Mouse (Mus musculus) neural tube, embryonic 11.5 days (tissue): ENCODE measurements at regions not wholly inside any gene's neighbourhood (a gene's known extent, or its start where the extent isn't known, plus 50 kb on each side); places are given as distances from the start of the nearest gene placed in this dataset.

Experiments used
- ATAC-seq: fragments of 200-750 bp; cut with Nextera tagmentation; 2 replicates; pipeline ENCODE4 v1.8.0; 2017; ENCODE audit warnings: moderate number of reproducible peaks, mild to moderate bottlenecking, moderate TSS enrichment, moderate library complexity; ENCODE audit not compliant: insufficient read depth, low FRiP score, low TSS enrichment
- DNase-seq: peaks from one replicate; pipeline ENCODE4 v3.0.0-alpha.2; 2015; ENCODE audit warnings: low spot score
- H3K27ac ChIP-seq: fragments of 300-500 bp; sonication (generic); 2 replicates; pipeline ENCODE4 v1.5.1; 2014; ENCODE audit warnings: low read depth, mild to moderate bottlenecking, low read length
- H3K27me3 ChIP-seq: fragments of 300-500 bp; sonication (generic); 2 replicates; pipeline ENCODE4 v1.6.1; 2014; ENCODE audit warnings: mild to moderate bottlenecking, low read length, mixed read lengths; ENCODE audit not compliant: control insufficient read depth, insufficient read depth
- H3K36me3 ChIP-seq: fragments of 300-500 bp; sonication (generic); 2 replicates; pipeline ENCODE4 v1.6.1; 2014; ENCODE audit warnings: mild to moderate bottlenecking, low read length, moderate library complexity, mixed read lengths; ENCODE audit not compliant: control insufficient read depth, insufficient read depth
- H3K4me1 ChIP-seq: fragments of 300-500 bp; sonication (generic); 2 replicates; pipeline ENCODE4 v1.6.1; 2014; ENCODE audit warnings: low read length, mixed read lengths; ENCODE audit not compliant: control insufficient read depth, insufficient read depth
- H3K4me2 ChIP-seq: fragments of 300-500 bp; sonication (generic); 2 replicates; pipeline ENCODE4 v1.6.1; 2014; ENCODE audit warnings: low read depth, mild to moderate bottlenecking, moderate library complexity
- H3K4me3 ChIP-seq: fragments of 300-500 bp; sonication (generic); 2 replicates; pipeline ENCODE4 v1.5.1; 2014; ENCODE audit warnings: low read depth, low read length
- H3K9ac ChIP-seq: fragments of 300-500 bp; sonication (generic); 2 replicates; pipeline ENCODE4 v1.6.1; 2014; ENCODE audit warnings: mild to moderate bottlenecking, low read length
- H3K9me3 ChIP-seq: fragments of 300-500 bp; sonication (generic); 2 replicates; pipeline ENCODE4 v1.6.1; 2016; ENCODE audit warnings: low read length; ENCODE audit not compliant: control insufficient read depth
- WGBS: fragments of 180-500 bp; shearing (Covaris S2); extraction: QIAGEN DNeasy Blood & Tissue Kit; methylation state at CpG from one replicate; pipeline ENCODE4 v1.1.7; 2014; 5-methylcytosine and 5-hydroxymethylcytosine counted together

GRCm38 (mm10) chr19:59685826-59686717 lies 227.9 kb downstream of the Emx2 start:
- DNase-seq (no peak), ATAC-seq (no peak)
- Histone ChIP-seq H3K4me2 (no peak overlapping the region), H3K9ac (no peak overlapping the region), H3K36me3 (no peaks in the 10 kb centered on the region), H3K27ac (no peak overlapping the region), H3K9me3 (no peaks in the 10 kb centered on the region), H3K4me3 (no peak overlapping the region), H3K4me1 (0 out of 2 replicates have a peak, but pooled peaks cover 3% of the 10 kb centered on the region), H3K27me3 (no peaks in the 10 kb centered on the region)
- 53% methylated on average over 19 of the region's 19 CpGs for whole genome bisulfite sequencing

- H3K27me3 ChIP-seq, result no peaks in the 10 kb centered on the region
- H3K9me3 ChIP-seq, result no peaks in the 10 kb centered on the region
- WGBS, result 87% methylated on average over 7 of the region's 7 CpGs
- no peak overlapping the region for H3K9ac ChIP-seq
- DNase-seq (no peak), ATAC-seq (no peak)
- no peaks in the 10 kb centered on the region for H3K36me3 ChIP-seq
- H3K4me3 ChIP-seq, result no peak overlapping the region
- H3K4me1 ChIP-seq, result peaks cover 9% of the 10 kb centered on the region; the same call in 1 of the 2 replicates
- no peak overlapping the region for H3K4me2 ChIP-seq
- H3K27ac ChIP-seq, result no peak overlapping the region
Observed at GRCm38 (mm10) chr19:59687206-59687605, 229.0 kb downstream of the Emx2 start.

- H3K4me2 ChIP-seq, result no peak overlapping the region
- H3K9ac ChIP-seq, result no peak overlapping the region
- H3K36me3 ChIP-seq, result no peaks in the 10 kb centered on the region
- H3K9me3 ChIP-seq, result no peaks in the 10 kb centered on the region
- DNase-seq (no peak), ATAC-seq (no peak)
- no peak overlapping the region for H3K27ac ChIP-seq
- no peak overlapping the region for H3K4me3 ChIP-seq
- peaks cover 9% of the 10 kb centered on the region; the same call in 1 of the 2 replicates for H3K4me1 ChIP-seq
- H3K27me3 ChIP-seq, result no peaks in the 10 kb centered on the region
- 86% methylated on average over 1 of the region's 1 CpGs for WGBS
Observed at GRCm38 (mm10) chr19:59687681-59688080, 229.5 kb downstream of the Emx2 start.

GRCm38 (mm10) chr19:59691541-59692096 lies 233.4 kb downstream of the Emx2 start:
- no peak overlapping the region for H3K4me3 ChIP-seq
- no peak for DNase-seq
- 0 out of 2 replicates have a peak, but pooled peaks have one; percentile 23 for ATAC-seq
- peaks cover 9% of the 10 kb centered on the region; the same call in 1 of the 2 replicates for H3K4me1 ChIP-seq
- WGBS, result 38% methylated on average over 15 of the region's 15 CpGs
- H3K9ac ChIP-seq, result no peak overlapping the region
- H3K36me3 ChIP-seq, result no peaks in the 10 kb centered on the region
- H3K4me2 ChIP-seq, result no peak overlapping the region
- no peaks in the 10 kb centered on the region for H3K9me3 ChIP-seq
- no peak overlapping the region for H3K27ac ChIP-seq
- no peaks in the 10 kb centered on the region for H3K27me3 ChIP-seq

GRCm38 (mm10) chr19:59697628-59698027 lies 239.5 kb downstream of the Emx2 start:
- H3K4me2 ChIP-seq, result no peak overlapping the region
- DNase-seq (no peak), ATAC-seq (no peak)
- H3K36me3 ChIP-seq, result no peaks in the 10 kb centered on the region
- H3K9me3 ChIP-seq, result no peaks in the 10 kb centered on the region
- no peak overlapping the region for H3K27ac ChIP-seq
- WGBS, result 50% methylated on average over 5 of the region's 5 CpGs
- no peaks in the 10 kb centered on the region for H3K4me1 ChIP-seq
- no peak overlapping the region for H3K9ac ChIP-seq
- no peak overlapping the region for H3K4me3 ChIP-seq
- H3K27me3 ChIP-seq, result no peaks in the 10 kb centered on the region

GRCm38 (mm10) chr19:59700187-59700586 lies 242.0 kb downstream of the Emx2 start:
- H3K27ac ChIP-seq, result no peak overlapping the region
- WGBS, result 72% methylated on average over 3 of the region's 3 CpGs
- H3K27me3 ChIP-seq, result no peaks in the 10 kb centered on the region
- H3K9me3 ChIP-seq, result no peaks in the 10 kb centered on the region
- no peak for DNase-seq
- H3K4me1 ChIP-seq, result no peaks in the 10 kb centered on the region
- no peaks in the 10 kb centered on the region for H3K36me3 ChIP-seq
- no peak overlapping the region for H3K9ac ChIP-seq
- H3K4me3 ChIP-seq, result no peak overlapping the region
- ATAC-seq, result no peak
- H3K4me2 ChIP-seq, result no peak overlapping the region

GRCm38 (mm10) chr19:59707106-59707505 lies 236.3 kb downstream of the Rab11fip2 start:
- WGBS, result 66% methylated on average over 5 of the region's 5 CpGs
- H3K9me3 ChIP-seq, result no peaks in the 10 kb centered on the region
- ATAC-seq (no peak), DNase-seq (no peak)
- no peaks in the 10 kb centered on the region for H3K4me1 ChIP-seq
- no peak overlapping the region for H3K4me2 ChIP-seq
- H3K9ac ChIP-seq, result no peak overlapping the region
- no peak overlapping the region for H3K4me3 ChIP-seq
- H3K27me3 ChIP-seq, result no peaks in the 10 kb centered on the region
- H3K27ac ChIP-seq, result no peak overlapping the region
- no peaks in the 10 kb centered on the region for H3K36me3 ChIP-seq

GRCm38 (mm10) chr19:59709180-59709579 lies 234.3 kb downstream of the Rab11fip2 start:
- DNase-seq (no peak), ATAC-seq (no peak)
- Histone ChIP-seq H3K36me3 (no peaks in the 10 kb centered on the region), H3K4me1 (no peaks in the 10 kb centered on the region), H3K4me2 (no peak overlapping the region), H3K4me3 (no peak overlapping the region), H3K27me3 (no peaks in the 10 kb centered on the region), H3K9ac (no peak overlapping the region), H3K27ac (no peak overlapping the region), H3K9me3 (no peaks in the 10 kb centered on the region)
- 46% methylated on average over 2 of the region's 2 CpGs for WGBS

- H3K27ac ChIP-seq, result no peak overlapping the region
- 86% methylated on average over 2 of the region's 2 CpGs for WGBS
- no peaks in the 10 kb centered on the region for H3K9me3 ChIP-seq
- no peak overlapping the region for H3K9ac ChIP-seq
- 0 out of 2 replicates have a peak, but pooled peaks cover 2% of the 10 kb centered on the region for H3K27me3 ChIP-seq
- H3K4me2 ChIP-seq, result no peak overlapping the region
- no peak overlapping the region for H3K4me3 ChIP-seq
- ATAC-seq (no peak), DNase-seq (no peak)
- no peaks in the 10 kb centered on the region for H3K4me1 ChIP-seq
- H3K36me3 ChIP-seq, result no peaks in the 10 kb centered on the region
Observed at GRCm38 (mm10) chr19:59715086-59715485, 228.4 kb downstream of the Rab11fip2 start.
